Mouse (Mus musculus): ENCODE results near the gene 2700081O15Rik. TPM values are rescaled to one million over a fixed set of nuclear protein-coding genes. Genes with fewer than 3 reads are reported as not detected.
"Not testable (repeated sequence)": the region's sequence is repeated elsewhere in the genome, so short reads cannot be mapped to it uniquely, and the experiment has no call there.

Gene 2700081O15Rik
- polyA plus RNA-seq, 1 experiment from 2014 or later, result 17.0 TPM

DNA sequence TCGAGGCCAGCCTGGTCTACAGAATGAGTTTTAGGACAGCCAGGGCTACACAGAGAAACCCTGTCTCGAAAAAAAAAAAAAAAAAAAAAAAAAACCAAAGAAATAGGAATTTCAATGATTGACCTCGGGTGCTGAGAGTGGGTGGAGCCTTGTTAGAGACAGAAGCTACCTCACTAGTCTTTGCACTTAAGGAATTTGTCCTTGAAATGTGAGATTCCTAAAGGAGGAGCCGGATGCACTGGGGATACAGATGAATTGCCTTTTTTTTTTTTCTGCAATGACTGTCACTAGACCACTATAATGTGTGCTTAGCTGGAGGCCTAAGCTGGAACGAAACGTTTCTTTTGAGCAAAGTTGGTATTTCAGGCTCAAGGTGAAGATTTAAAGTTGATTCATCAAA is 28.9 kb upstream of the 2700081O15Rik start:
- H3K9me3 ChIP-seq (ENCODE audit: control insufficient read depth, low read length), result no peaks in the 10 kb centered on the region
- no peak overlapping the region for H3K9ac ChIP-seq (replicated peaks; ENCODE audit: low read depth, low read length)
- no peak overlapping the region for H3K4me2 ChIP-seq (ENCODE audit: low read depth, low read length)
- H3K27me3 ChIP-seq (ENCODE audit: control insufficient read depth, insufficient read depth, low read length), result no peaks in the 10 kb centered on the region
- WGBS, result 88% methylated on average over 6 of the region's 6 CpGs
- no peak overlapping the region for H3K4me3 ChIP-seq (ENCODE audit: low read depth, low read length)
- H3K4me1 ChIP-seq (ENCODE audit: control insufficient read depth, insufficient read depth, low read length), result no peaks in the 10 kb centered on the region; the same call in 1 of the 2 replicates
- ATAC-seq (ENCODE audit: low read depth), result no peak
- H3K27ac ChIP-seq (ENCODE audit: low read depth, low read length), result no peak overlapping the region
- H3K36me3 ChIP-seq (ENCODE audit: control insufficient read depth, insufficient read depth, low read length), result no peaks in the 10 kb centered on the region

- H3K27me3 ChIP-seq (ENCODE audit: control insufficient read depth, insufficient read depth, low read length); H3K36me3 ChIP-seq (ENCODE audit: control insufficient read depth, insufficient read depth, low read length); ATAC-seq (ENCODE audit: low read depth); H3K9ac ChIP-seq (replicated peaks; ENCODE audit: low read depth, low read length); H3K4me3 ChIP-seq (ENCODE audit: low read depth, low read length); H3K4me1 ChIP-seq (ENCODE audit: control insufficient read depth, insufficient read depth, low read length); H3K9me3 ChIP-seq (ENCODE audit: control insufficient read depth, low read length); H3K4me2 ChIP-seq (ENCODE audit: low read depth, low read length); H3K27ac ChIP-seq (ENCODE audit: low read depth, low read length): not testable (repeated sequence)
- WGBS, result 50% methylated on average over 6 of the region's 10 CpGs
Observed at GRCm38 (mm10) chr19:7396867-7397826, 20.3 kb upstream of the 2700081O15Rik start.

GRCm38 (mm10) chr19:7398898-7399297 is 18.5 kb upstream of the 2700081O15Rik start:
- H3K9ac ChIP-seq (replicated peaks; ENCODE audit: low read depth, low read length); ATAC-seq (ENCODE audit: low read depth): not testable (repeated sequence)
- 31% methylated on average over 24 of the region's 24 CpGs for WGBS

GRCm38 (mm10) chr19:7400635-7401034 is 16.8 kb upstream of the 2700081O15Rik start:
- Histone ChIP-seq H3K9me3 (ENCODE audit: control insufficient read depth, low read length) (no peaks in the 10 kb centered on the region), H3K4me1 (ENCODE audit: control insufficient read depth, insufficient read depth, low read length) (no peaks in the 10 kb centered on the region), H3K4me2 (ENCODE audit: low read depth, low read length) (no peak overlapping the region), H3K9ac (replicated peaks; ENCODE audit: low read depth, low read length) (no peak overlapping the region), H3K27me3 (ENCODE audit: control insufficient read depth, insufficient read depth, low read length) (no peaks in the 10 kb centered on the region), H3K36me3 (ENCODE audit: control insufficient read depth, insufficient read depth, low read length) (no peaks in the 10 kb centered on the region), H3K4me3 (ENCODE audit: low read depth, low read length) (no peak overlapping the region), H3K27ac (ENCODE audit: low read depth, low read length) (no peak overlapping the region)
- ATAC-seq (ENCODE audit: low read depth), result no peak
- WGBS, result 84% methylated on average over 11 of the region's 11 CpGs

More at GRCm38 (mm10) chr19:7398898-7399297, 18.5 kb upstream of the 2700081O15Rik start:
- H3K27me3 ChIP-seq (ENCODE audit: control insufficient read depth, insufficient read depth, low read length); H3K9me3 ChIP-seq (ENCODE audit: control insufficient read depth, low read length); H3K36me3 ChIP-seq (ENCODE audit: control insufficient read depth, insufficient read depth, low read length); H3K4me3 ChIP-seq (ENCODE audit: low read depth, low read length); H3K4me1 ChIP-seq (ENCODE audit: control insufficient read depth, insufficient read depth, low read length); H3K4me2 ChIP-seq (ENCODE audit: low read depth, low read length); H3K27ac ChIP-seq (ENCODE audit: low read depth, low read length): not testable (repeated sequence)

DNA sequence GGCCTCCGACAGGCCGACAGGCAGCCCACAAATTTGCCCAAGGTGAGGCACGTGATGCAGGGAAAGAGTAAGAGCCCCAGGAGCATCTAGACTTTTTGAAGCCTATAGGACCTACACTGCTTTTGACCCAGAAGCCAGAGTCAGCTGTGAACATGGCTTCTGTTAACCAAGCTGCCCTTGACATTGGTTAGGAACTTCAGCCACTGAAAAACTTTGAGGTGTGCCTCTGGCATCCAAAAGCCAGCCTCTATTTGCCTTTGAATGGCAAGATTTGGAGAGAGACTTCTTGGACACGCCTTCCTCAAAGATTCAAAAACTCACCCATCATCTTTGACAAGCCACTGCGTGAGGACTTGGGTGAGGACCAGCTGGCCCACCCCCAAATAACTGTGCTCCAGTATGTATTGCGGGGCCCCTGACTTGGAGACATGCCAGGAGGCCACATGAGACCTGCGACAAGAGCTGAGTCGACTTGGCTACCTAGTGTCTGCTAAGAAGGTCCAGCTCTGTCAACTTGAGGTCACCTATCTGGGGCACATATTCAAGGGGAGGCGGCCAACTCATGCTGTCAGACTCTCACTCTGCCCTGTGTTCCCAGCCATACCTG is 12.7 kb upstream of the 2700081O15Rik start:
- no peaks in the 10 kb centered on the region for H3K27me3 ChIP-seq (ENCODE audit: control insufficient read depth, insufficient read depth, low read length)
- H3K4me1 ChIP-seq (ENCODE audit: control insufficient read depth, insufficient read depth, low read length), result no peaks in the 10 kb centered on the region
- ATAC-seq (ENCODE audit: low read depth), result no peak
- no peak overlapping the region for H3K4me2 ChIP-seq (ENCODE audit: low read depth, low read length)
- H3K36me3 ChIP-seq (ENCODE audit: control insufficient read depth, insufficient read depth, low read length), result no peaks in the 10 kb centered on the region
- H3K4me3 ChIP-seq (ENCODE audit: low read depth, low read length), result no peak overlapping the region
- H3K9me3 ChIP-seq (ENCODE audit: control insufficient read depth, low read length), result no peaks in the 10 kb centered on the region
- 79% methylated on average over 9 of the region's 9 CpGs for WGBS
- H3K9ac ChIP-seq (replicated peaks; ENCODE audit: low read depth, low read length), result no peak overlapping the region
- H3K27ac ChIP-seq (ENCODE audit: low read depth, low read length), result no peak overlapping the region

DNA sequence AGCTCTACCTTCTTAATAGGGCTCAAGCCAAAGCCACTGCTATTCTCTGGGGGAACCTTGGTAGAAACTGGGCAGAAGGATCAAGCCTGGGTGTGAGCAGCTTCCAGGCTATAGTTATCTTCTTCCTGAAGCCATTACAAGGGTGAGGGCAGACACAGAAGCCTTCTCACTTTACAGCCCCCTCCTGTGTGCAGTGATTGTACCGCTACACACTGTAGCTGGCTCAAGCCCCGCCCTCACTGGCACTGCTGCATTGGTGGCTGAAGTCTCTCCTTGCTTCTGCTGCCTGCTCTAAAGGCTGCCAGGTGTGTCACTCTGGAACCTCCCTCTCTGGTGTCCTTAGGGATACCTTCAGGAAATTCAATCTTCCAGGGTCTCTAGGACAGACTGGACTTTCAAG is 5.1 kb upstream of the 2700081O15Rik start:
- H3K4me3 ChIP-seq (ENCODE audit: low read depth, low read length), result no peak overlapping the region
- WGBS, result 63% methylated on average over 2 of the region's 2 CpGs

GRCm38 (mm10) chr19:7415916-7416833 is 1.2 kb upstream of the 2700081O15Rik start:
- peak overlapping the region; percentile 74 for H3K4me2 ChIP-seq (ENCODE audit: low read depth, low read length)
- H3K27ac ChIP-seq (ENCODE audit: low read depth, low read length), result peak overlapping the region; percentile 99
- 19% methylated on average over 22 of the region's 22 CpGs for WGBS
- H3K36me3 ChIP-seq (ENCODE audit: control insufficient read depth, insufficient read depth, low read length), result peaks cover 3% of the 10 kb centered on the region
- H3K27me3 ChIP-seq (ENCODE audit: control insufficient read depth, insufficient read depth, low read length), result no peaks in the 10 kb centered on the region
- H3K4me1 ChIP-seq (ENCODE audit: control insufficient read depth, insufficient read depth, low read length), result peaks cover 34% of the 10 kb centered on the region
- peak overlapping the region; percentile 93 for H3K4me3 ChIP-seq (ENCODE audit: low read depth, low read length)
- ATAC-seq (ENCODE audit: low read depth), result no peak
- no peaks in the 10 kb centered on the region for H3K9me3 ChIP-seq (ENCODE audit: control insufficient read depth, low read length)
- H3K9ac ChIP-seq (replicated peaks; ENCODE audit: low read depth, low read length), result peak overlapping the region; percentile 100

More for the DNA sequence above, 5.1 kb upstream of the 2700081O15Rik start:
- Histone ChIP-seq H3K4me1 (ENCODE audit: control insufficient read depth, insufficient read depth, low read length) (peaks cover 9% of the 10 kb centered on the region), H3K27me3 (ENCODE audit: control insufficient read depth, insufficient read depth, low read length) (no peaks in the 10 kb centered on the region), H3K9me3 (ENCODE audit: control insufficient read depth, low read length) (no peaks in the 10 kb centered on the region), H3K27ac (ENCODE audit: low read depth, low read length) (no peak overlapping the region), H3K4me2 (ENCODE audit: low read depth, low read length) (no peak overlapping the region), H3K36me3 (ENCODE audit: control insufficient read depth, insufficient read depth, low read length) (no peaks in the 10 kb centered on the region), H3K9ac (replicated peaks; ENCODE audit: low read depth, low read length) (no peak overlapping the region)
- no peak for ATAC-seq (ENCODE audit: low read depth)

GRCm38 (mm10) chr19:7417911-7418849 is 755 bp downstream of the 2700081O15Rik start:
- Histone ChIP-seq H3K4me1 (ENCODE audit: control insufficient read depth, insufficient read depth, low read length) (peaks cover 54% of the 10 kb centered on the region), H3K9me3 (ENCODE audit: control insufficient read depth, low read length) (no peaks in the 10 kb centered on the region), H3K9ac (replicated peaks; ENCODE audit: low read depth, low read length) (peak overlapping the region; percentile 100), H3K4me2 (ENCODE audit: low read depth, low read length) (peak overlapping the region; percentile 91), H3K4me3 (ENCODE audit: low read depth, low read length) (peak overlapping the region; percentile 93), H3K27me3 (ENCODE audit: control insufficient read depth, insufficient read depth, low read length) (no peaks in the 10 kb centered on the region), H3K36me3 (ENCODE audit: control insufficient read depth, insufficient read depth, low read length) (peaks cover 18% of the 10 kb centered on the region), H3K27ac (ENCODE audit: low read depth, low read length) (peak overlapping the region; percentile 99)
- peak; percentile 64 for ATAC-seq (ENCODE audit: low read depth)
- under 1% methylated on average over 52 of the region's 59 CpGs for WGBS

Measured in neural tube, embryonic 14.5 days (tissue).